Mouse (Mus musculus): Measurements from ENCODE around the gene Bsn.

Bsn gene

DNA sequence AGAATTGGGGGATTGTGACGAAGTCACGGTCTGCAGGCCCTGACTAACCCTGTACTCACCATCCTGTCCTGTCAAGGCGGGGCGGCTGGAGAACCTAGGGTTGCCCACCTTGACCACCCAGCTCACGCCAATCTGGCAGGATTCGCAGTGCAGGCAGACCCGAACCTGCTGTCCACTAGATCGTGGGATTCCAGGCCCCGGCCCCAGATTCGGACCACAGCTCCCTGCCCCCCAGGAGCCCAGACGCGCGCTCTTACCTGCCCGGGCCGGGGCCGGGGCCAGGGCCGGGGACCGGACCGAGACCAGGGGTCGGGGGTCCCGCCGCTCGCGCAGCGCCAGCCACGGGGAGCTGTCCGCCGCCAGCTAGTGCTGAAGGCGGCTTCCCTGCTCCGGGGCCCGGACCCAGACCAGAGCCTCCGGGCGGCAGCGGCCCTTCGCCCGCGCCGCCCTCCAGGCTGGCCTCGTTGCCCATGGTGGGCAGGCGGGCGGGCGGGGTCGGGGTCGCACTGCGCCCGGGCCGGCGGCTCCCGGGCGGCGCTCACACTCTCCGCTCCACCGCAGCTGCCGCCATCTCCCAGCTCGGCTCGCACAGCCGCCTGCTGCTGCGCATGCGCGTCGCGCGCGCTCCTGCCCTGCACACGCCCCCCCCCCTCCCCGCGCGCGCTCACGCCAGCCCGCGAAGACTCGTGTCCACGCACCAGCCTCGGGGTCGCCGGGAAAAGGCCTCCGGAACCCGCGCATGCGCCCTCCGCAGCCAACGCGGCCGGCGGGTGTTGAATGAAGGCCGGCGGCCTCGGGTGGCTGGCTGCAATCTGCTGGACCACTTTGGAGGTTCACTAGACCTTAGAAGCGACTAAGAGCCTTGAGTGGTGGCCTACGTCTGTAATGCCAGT is at the start of gene Bsn:
Gene Bsn (minus strand): TSS at position 598 of the 893 bp plus-strand sequence.
- peak; percentile 58 for DNase-seq (ENCODE audit: low spot score)

DNA sequence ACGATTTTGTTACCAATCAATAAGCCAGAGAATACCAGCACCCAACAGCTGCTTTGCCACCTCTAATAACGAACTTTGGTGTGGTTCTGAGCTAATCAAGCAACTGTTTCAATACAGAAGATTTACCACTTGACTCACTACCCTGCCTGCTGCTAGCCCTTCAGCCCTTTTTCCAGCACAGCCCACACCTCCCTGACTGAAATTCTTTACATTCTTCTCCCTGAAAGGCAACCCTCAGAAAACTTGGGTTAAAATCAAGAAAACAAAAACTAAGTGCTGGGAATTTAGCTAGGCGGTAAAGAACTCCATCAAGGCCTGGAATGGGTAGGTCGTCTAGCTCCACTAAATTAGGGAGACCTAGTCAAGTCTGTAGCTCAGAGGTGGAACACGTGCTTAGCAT is 49.8 kb upstream of the Bsn start:
- DNase-seq (ENCODE audit: low spot score) = no peak

DNA sequence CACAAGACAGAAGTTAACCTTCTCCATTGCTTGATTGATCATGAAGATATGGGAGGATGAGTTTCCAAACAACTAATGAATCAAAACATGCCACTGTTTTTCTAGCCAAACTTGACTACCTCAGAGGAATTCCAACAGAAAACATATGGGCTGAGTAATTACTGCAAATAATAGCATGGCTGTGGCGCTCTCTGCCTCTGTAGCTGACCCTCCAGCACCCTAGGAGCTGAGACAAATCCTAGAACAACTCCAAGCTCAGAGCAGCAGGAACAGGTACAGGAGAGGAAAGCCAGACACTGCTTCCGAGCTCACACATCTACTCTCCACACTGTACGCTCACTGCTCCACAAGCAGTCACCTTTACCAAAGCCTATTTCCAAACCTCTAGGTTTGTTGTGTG is 48.6 kb upstream of the Bsn start:
- DNase-seq (ENCODE audit: low spot score) = no peak

DNA sequence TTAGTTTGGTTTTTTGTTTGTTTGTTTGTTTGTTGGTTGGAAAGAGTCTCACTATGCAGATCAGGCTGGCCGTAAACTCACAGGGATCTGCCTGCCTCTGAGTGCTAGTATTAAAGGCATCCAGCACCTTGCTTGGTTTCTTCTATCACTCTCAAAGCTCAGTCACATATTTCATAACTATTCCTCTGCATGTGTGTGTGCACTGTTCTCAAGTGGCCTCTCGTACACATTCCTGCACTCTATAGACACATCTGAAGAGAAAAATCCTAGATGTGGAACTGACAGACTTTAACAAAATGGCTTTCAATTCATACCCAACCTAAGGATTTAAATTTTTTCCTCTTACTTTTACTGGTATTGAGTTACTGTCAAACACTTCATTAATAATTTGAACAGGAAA is 48.2 kb upstream of the Bsn start:
- no peak for DNase-seq (ENCODE audit: low spot score)

DNA sequence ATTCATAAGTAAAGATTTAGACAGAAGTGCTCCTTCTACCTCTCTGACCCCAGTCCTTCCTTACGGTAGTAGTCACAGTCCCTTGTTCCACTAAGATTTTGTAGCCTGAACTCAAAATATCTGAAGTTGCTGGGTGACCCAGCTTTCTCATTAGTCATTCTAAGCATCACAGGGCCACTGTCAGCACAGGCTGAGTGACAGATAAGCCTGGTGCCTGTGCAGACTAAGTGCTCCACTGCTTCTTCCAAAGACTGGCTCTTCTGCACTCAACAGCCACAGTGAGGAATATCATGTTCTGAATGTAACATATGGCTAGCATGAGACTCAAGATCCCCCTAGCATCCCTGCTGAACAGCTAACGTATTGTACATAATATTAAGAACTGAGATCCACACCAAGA is 44.5 kb upstream of the Bsn start:
- no peak for DNase-seq (ENCODE audit: low spot score)

DNA sequence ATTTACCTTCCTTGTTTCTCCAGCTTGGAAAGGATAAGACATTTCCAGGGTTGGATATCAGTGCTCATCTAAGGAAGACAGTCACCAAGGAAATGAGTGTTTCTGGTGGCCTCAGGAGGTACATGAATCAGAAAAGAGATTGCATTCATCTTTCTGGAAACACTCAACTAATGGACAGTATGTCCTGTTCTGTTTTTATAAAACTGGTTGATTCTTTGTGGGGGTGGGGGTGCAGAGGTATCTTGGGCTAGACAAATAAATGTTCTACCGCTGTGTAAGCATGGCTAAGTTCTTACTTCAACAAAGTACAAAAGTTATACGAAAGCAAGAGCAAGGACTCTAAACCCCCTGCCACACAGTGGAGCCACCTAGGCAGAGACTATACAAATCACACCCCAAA is 42.7 kb upstream of the Bsn start:
- no peak for DNase-seq (ENCODE audit: low spot score)

DNA sequence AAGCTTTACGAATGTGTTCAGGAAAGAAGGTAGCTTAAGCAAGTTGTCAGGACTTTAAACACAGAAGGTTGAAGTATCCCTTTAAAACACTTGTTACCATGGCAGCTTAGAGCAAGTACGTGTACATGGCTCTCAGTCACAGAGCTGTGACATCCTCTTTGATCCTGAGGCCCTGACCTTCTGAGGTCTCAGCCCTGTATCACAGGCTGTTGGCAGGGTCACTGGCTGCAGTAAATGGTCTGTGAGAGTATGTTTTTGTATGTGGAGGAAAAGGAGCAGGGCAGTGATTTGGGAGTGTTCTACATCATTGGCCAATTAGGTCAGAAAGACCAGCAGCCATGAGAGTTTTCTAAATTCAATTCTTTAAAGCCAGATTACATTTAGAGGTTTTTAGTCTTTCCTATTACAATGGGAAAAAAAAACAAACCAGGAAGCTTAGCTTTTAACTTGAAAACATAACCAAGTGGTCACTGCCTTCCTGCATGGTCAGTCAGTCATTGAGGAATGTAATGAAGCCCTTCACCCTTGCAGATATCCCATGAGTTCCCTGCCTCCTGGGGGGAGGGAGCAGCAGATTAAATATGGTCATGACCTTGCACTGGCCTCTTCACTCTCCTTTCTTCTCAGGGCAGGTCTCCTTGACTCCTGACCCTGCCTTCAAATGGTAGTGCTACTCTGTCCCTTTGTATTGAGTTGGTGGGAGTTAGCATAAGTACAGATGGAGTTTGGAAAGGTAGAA is 37.9 kb upstream of the Bsn start:
- DNase-seq (ENCODE audit: low spot score) = no peak

DNA sequence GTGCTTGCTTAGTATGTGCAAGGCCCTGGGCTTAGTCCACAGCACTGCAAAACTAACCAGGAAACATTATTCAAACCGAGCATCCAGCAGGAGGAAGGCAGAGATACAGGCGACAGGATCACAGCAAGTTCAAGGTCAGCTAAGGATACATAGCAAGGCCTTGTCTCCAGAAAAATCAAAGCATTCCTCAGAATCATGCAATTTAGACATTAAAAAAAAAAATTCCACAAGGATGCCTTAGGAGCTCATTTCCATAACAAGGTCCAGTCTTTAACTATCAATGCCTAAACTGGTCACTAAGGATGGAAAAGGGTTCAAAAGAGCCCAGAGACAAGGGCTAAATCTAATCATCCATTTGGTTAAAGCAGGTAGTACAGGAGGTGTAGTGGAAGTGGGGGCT is 35.0 kb upstream of the Bsn start:
- no peak for DNase-seq (ENCODE audit: low spot score)

DNA sequence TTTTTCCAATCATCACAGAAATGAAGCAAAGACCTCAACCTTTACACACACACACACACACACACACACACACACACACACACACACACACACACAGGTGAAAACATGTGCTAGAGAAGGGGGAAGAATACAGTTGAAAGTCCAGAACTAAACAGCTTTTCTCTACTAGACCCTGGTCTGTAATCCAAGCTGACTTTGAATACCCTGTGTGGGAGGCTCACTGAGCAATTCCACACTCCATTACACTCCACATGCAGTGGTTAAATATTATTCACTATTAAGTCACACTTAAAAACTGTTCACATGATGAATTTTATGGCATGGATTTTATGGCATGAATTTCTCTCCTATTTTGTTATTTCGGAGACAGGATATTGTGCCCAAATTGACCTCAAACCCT is 33.4 kb upstream of the Bsn start:
- no peak for DNase-seq (ENCODE audit: low spot score)

DNA sequence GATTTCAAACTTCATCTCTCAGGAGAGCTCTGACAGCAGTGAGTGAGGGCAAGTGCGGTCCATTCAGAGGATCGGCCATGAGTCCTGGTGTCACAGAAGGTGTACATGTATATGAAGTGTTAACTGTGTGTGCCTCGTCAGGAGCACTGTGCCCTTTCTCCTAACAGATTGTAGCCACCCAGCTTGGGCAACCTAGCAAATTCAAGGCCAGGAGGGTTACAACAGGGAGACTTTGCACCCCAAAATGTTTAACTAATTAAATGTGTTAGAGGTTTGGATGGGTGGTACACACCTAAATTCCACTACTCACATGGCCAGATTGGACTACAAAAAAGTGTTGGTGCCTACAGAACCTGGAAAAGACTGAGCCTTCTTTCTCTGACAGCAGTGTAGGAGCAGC is 31.4 kb upstream of the Bsn start:
- DNase-seq (ENCODE audit: low spot score) = no peak

DNA sequence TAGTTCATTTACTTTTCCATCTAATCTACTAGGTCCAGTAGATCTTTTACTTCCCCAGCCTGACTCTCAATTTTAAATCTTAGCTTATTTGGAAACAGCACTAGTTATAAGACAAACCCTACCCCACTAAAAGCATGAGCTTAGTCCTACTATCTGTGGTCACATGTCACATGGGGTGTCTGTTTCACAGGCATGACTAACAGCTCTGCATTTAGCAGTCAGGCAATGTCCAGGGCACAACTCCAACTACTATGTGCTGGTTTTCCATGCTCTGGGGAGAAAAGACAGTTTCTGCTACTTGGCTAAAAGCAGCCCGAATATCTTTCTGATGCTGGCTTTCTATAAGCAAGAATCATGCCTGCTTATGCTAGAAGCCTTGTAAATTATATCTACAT is 30.2 kb upstream of the Bsn start:
- DNase-seq (ENCODE audit: low spot score) = no peak

DNA sequence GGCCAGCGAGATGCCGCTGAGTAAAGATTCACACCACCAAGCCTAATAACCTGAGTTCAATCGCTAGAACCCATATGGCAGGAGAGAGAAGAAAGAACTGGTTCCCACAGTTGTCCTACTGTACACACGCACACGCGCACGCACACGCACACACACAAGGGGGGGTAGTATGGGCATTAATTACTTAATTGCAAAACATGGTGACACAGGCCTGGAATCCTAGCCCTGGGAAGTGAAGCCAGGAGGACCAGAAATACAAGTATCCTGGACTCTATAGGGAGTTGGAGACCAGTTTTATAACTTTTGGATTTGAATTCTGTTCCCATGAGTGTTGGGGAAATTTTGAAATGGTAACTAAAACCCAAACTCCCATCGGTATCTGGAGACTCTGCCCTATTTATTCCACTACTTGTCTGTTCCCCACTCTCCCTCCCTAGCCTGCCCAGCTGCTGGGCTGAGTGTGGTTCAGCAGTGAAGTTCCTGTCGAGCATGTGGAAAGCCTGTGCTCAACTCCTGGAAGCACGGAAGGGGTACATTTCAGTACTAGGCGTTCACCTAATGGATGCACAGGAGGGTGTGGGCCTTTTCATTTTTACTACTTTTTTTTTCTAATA is 29.7 kb upstream of the Bsn start:
- no peak for DNase-seq (ENCODE audit: low spot score)

DNA sequence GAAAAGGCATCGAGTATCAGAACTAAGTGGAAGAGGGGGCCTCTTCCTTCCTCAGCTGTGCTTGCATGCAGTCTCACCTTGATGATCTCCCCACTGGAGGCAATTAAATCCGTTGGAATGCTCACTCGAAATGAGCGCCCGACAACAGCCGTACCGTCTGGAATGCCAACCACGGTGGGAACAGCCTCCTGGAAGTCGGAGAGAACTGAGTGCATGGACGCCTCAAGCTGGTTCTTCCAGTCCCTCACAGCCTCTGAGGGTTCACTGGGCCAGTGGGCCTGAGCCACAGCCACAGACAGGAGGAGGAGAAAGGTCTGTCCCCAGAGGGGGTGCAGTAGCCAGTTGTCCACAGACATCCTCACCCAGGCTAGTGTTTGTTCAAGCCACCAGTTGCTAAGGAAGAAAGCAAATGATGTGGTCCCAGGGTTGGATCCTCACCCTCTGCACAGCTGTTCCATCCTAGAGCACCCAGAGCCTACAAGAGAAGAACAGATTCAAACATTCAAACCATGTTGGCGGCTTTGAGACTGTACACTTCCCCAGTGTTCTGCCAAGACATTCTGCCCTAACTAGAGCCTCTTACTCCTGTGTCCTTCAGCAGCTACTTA is 27.9 kb upstream of the Bsn start:
- no peak for DNase-seq (ENCODE audit: low spot score)

DNA sequence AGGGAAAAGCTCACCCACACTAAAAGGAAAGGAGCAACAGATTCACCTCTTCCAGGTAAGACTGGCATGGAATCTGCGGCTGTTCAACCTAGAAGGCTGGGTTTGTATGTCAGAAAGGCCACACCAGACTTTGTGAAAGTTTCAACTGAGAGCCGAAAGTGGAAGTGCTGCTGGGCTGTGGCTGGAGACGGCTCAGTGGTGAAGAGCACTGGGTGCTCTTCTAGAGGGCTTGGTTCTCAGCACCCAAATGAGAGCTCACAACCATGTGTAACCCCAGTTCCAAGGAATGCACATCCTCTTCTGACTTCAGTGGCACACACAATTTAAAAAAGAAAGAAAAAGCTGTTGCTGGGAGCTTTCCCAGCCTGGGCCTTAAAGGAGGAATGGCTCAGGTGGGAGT is 27.2 kb upstream of the Bsn start:
- DNase-seq (ENCODE audit: low spot score) = no peak

DNA sequence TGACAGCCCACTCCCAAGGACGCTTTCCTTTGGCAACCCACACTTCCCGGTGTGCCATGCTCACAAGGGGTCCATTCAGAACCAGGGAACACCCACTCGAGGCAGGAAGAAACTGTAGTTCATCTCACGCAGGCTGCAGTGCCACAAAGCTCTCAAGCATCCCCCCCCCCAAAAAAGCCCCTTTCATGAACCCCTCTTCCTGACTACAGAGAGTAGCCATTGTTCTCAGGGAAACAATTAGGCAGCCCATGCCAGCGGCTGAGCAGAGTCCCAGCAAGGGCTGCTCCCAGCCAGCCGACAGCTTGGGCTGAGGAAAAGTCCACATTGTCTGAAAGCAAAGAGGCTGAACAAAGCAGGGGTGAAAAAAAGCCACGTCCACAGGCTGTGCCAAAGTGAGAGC is 22.9 kb upstream of the Bsn start:
- DNase-seq (ENCODE audit: low spot score) = no peak

DNA sequence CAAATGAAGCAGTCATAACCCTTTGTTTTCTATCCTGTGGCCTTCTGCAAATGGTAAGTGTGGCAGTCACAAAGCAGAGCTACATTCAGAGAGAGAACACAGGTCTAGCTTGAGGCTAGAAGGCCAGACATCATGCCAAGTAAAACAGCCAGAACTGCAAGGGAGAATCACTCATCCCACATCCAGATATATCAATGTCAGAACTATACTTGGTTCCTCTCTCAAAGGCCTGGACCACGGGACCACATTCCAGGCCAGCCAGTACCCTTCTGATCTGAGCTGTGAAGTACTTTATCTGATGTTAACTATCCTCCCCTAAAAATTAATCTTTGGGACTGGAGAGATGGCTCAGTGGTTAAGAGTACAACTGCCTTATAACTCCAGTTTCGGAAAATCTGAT is 22.2 kb upstream of the Bsn start:
- DNase-seq (ENCODE audit: low spot score) = no peak

DNA sequence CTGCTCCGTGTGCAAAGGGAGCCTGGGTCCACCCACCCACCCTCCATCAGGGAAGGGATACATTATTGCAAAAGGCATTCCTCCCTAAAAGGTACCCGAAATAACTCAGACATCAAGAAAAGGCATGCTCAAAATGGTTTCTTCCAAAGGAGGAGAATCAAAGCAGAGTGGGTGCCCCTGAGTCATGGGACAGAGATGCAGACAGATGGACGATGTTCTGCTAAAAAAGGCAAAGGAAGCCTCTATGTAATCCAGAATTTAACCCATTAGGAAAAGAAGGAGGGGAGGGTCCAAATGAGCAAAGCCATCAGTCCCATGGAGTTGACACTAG is 15.4 kb upstream of the Bsn start:
- no peak for DNase-seq (ENCODE audit: low spot score)

DNA sequence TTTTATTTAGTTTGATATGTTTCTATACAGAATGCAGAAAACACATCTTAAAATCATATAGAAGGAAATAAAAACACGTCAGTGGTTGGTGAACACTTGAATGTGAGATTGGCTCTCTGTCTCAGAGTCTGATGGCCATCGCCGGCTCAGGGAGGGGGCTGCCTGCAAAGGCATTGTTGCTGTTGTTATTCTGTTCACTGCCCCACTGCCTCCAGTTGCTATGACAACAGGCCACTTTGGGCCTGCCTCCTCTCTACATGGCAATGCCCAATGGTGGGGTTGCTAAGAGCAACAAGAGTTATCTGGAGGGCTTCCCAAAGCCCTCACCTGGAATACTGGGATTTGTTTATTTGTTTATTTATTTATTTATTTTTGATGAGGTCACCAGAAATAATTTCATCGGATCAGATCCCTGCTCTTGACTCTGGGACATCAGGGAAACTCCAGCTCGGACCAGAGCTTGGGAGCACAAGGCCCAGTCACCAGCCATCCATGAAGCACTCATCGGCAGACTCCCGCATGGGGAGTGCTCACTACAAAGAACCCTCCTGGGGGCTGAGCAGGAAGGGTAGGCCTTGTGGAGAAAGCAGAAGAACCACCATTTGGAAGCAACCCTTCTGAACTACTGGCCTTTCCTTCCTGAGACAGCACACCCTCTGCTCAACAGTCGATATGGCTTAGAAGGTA is 14.8 kb upstream of the Bsn start:
- no peak for DNase-seq (ENCODE audit: low spot score)

DNA sequence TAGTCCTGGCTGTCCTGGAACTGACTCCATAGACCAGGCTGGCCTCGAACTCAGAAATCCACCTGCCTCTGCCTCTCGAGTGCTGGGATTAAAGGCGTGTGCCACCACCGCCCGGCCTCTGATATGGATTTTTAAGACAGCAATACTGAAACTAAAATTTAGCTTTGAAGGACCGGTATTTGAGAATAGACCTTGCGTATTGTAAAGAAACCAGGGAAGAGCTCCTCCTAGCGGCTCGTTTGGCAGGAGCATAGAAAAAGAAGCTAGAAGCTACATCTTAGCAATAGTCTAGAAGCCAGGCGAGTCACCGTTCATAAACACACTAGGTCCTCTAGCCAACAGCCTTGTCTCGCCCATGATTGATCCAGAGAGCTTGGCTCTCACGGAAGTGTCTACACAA is 12.8 kb upstream of the Bsn start:
- DNase-seq (ENCODE audit: low spot score) = peak; percentile 57

DNA sequence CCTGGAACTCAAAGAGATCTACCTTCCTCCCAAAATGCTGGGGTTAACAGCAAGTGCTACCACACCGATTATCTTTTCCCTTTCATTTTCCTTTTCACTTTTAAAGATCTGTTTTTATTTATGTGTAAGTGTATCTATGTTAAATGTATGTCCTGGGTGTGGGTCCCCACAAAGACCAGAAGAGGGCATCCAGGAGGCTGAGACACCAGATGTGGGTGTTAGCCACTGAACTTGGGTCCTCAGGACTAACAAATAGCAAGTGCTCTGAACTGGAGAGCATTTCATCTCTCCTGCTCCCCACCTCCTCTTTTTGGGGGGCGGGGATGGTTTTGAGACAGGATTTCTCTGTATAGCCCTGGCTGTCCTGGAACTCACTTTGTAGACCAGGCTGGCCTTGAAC is 12.0 kb upstream of the Bsn start:
- DNase-seq (ENCODE audit: low spot score) = no peak

DNA sequence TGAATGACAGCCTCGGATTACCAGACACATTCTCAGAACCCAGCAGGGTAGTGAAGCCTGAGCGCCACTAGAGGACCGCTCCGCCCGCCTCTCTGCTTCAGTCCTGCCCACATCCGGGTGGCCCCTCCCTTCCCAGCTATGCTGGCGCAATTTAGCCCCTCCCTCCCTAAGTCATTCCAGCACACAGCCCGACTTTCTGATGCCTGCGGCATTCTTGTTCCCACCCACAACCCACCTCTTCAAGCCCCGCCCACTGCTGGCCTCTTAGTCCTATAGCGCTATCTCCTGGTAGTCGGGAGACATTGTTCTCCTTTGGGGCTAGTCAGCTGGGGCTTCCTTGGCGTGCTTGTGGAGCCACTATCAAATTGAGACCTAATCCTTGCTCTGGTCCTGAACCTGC is 11.0 kb upstream of the Bsn start:
- DNase-seq (ENCODE audit: low spot score) = peak; percentile 79

DNA sequence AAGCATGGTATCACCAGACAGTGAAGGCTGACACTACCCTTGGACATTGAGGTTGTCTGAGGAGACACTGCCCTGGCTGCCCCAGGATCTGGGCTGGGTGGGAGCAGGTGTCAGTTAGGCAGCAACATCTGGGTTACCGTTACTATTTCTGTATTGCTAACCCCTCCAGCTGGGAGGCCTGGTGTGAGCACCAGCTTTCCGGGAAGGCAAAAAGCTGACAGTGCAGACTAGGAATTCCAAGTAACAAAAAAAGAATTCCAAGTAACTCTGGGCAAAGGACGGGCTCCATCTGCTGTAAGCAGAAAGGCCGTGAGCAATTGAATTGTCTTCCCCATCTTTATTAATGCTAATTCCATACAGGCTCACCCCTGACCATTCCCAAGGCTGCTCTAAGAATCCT is 8.4 kb upstream of the Bsn start:
- DNase-seq (ENCODE audit: low spot score) = no peak
